Mouse (Mus musculus) erythroblast, embryonic 14.5 days (primary cell): ENCODE results near the gene Retreg1. TPM values are rescaled to one million over a fixed set of nuclear protein-coding genes. Genes with fewer than 3 reads are reported as not detected.

Source experiments
- H3K27me3 ChIP-seq: 2 replicates; pipeline ENCODE4 v1.6.1; 2012; ENCODE audit warnings: inconsistent platforms; ENCODE audit not compliant: control insufficient read depth
- H3K36me3 ChIP-seq: 2 replicates; pipeline ENCODE4 v1.6.1; 2012; ENCODE audit warnings: mild to moderate bottlenecking, inconsistent platforms; ENCODE audit not compliant: control insufficient read depth
- H3K4me1 ChIP-seq: 2 replicates; pipeline ENCODE4 v1.6.1; 2012; ENCODE audit warnings: inconsistent platforms; ENCODE audit not compliant: control insufficient read depth
- H3K4me3 ChIP-seq: replicated peaks from 2 replicates; pipeline ENCODE3; 2012; ENCODE audit warnings: moderate library complexity, mild to moderate bottlenecking, inconsistent platforms
- H3K9me3 ChIP-seq: 2 replicates; pipeline ENCODE4 v1.6.1; 2012; ENCODE audit warnings: low read length, inconsistent platforms, mixed read lengths; ENCODE audit not compliant: control insufficient read depth
- GATA1 ChIP-seq: IDR thresholded peaks from 2 replicates; pipeline ENCODE4 v1.6.1; 2012; ENCODE audit warnings: low read length, inconsistent platforms, mixed read lengths
- TAL1 ChIP-seq: IDR thresholded peaks from 3 replicates; pipeline ENCODE4 v1.6.1; 2012; ENCODE audit warnings: low read length, inconsistent platforms, mixed read lengths
- polyA plus RNA-seq: library from polyadenylated mRNA; stranded (reverse); fragments of >175 nt; gene quantifications from 2 replicates; pipeline ENCODE4 v1.2.3, GENCODE M21; 2012

Gene Retreg1
- polyA plus RNA-seq, 1 experiment, result not detected

DNA sequence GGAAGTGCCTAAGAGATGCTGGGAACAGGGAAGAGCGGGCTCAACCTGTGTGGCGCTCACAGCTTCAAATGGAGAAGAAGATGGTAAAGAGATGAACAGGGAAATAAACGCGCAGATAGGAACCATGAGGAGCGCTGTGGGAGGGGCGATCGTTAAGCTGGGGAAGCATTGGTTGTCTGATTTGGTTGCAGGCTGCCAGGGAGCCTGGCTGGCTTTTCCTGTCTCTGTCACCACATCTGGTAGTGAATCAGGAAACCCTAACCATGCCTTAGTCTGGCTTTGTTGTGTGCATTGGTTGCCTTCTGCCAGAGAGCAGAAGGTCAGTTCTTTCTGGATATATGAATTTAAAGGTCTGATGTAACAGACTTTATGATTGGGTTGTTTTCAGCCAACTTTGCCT lies 28.5 kb downstream of the Retreg1 start:
- Histone ChIP-seq H3K4me1 (no peaks in the 10 kb centered on the region), H3K4me3 (no peak overlapping the region), H3K9me3 (no peaks in the 10 kb centered on the region), H3K27me3 (no peaks in the 10 kb centered on the region), H3K36me3 (no peaks in the 10 kb centered on the region)
- no peak for TF ChIP-seq TAL1
- TF ChIP-seq GATA1, result no peak

DNA sequence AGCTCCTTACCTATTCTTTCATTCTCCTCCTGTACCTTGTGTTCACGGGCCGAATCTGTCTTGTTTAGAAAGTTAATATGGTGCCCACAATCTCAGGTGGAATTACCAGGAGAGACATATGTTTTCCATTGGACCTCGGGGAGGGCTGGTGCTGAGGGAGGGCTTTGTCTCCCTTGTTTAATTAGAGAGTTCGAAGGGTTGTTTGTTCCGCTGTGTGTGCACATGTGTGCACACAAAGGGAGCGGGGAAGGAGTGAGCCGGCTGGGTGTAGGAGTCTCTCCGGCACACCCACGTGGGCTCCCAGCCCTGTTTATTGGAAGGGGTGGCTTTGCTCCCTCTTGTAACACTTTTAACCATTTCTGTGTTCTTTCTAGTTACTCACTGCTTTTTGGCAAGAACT lies 29.1 kb downstream of the Retreg1 start:
- Histone ChIP-seq H3K27me3 (no peaks in the 10 kb centered on the region), H3K4me3 (no peak overlapping the region), H3K36me3 (no peaks in the 10 kb centered on the region), H3K9me3 (no peaks in the 10 kb centered on the region), H3K4me1 (no peaks in the 10 kb centered on the region)
- TF ChIP-seq GATA1 (no peak), TAL1 (no peak)

DNA sequence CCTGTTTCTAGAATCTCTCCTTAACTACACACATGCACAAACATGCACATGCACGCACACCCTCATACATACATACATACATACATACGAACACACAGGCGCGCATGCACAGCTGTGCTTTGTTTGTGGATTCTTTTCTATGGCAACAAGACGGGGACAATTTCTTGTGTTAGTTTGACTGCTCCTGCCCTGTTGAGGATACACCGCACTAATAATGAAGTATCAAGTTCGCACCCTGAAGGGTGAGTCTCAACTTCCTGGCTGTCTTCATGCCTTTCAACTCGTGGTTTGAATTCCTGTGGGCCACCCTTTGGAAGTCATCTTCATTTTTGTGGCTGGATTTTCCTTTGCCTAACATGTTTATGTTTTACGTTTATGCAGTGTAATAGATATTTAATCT lies 29.7 kb downstream of the Retreg1 start:
- TF ChIP-seq GATA1 (no peak), TAL1 (no peak)
- Histone ChIP-seq H3K4me1 (no peaks in the 10 kb centered on the region), H3K27me3 (no peaks in the 10 kb centered on the region), H3K4me3 (no peak overlapping the region), H3K36me3 (no peaks in the 10 kb centered on the region), H3K9me3 (no peaks in the 10 kb centered on the region)

DNA sequence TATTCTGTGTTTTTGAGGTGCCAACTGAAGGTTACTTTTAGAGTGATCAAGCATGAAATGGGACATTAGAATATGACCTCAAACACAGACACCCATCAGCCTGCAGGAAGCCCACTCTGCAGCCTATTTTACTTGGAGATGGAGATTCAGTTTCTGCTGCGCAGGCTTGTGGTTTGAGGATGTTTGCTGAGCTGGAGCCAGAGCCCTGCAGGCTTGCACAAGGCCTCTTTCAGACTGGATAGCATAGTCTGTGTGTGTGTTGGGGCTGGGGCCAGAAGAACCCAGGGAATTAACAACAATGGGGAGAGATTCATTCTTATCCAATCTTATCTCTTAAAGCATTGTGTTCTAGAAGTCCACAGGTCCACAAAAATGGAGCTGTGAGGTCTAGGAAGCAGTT lies 30.6 kb downstream of the Retreg1 start:
- Histone ChIP-seq H3K4me1 (no peaks in the 10 kb centered on the region), H3K36me3 (no peaks in the 10 kb centered on the region), H3K27me3 (no peaks in the 10 kb centered on the region), H3K9me3 (no peaks in the 10 kb centered on the region), H3K4me3 (no peak overlapping the region)
- TF ChIP-seq TAL1 (no peak), GATA1 (no peak)

DNA sequence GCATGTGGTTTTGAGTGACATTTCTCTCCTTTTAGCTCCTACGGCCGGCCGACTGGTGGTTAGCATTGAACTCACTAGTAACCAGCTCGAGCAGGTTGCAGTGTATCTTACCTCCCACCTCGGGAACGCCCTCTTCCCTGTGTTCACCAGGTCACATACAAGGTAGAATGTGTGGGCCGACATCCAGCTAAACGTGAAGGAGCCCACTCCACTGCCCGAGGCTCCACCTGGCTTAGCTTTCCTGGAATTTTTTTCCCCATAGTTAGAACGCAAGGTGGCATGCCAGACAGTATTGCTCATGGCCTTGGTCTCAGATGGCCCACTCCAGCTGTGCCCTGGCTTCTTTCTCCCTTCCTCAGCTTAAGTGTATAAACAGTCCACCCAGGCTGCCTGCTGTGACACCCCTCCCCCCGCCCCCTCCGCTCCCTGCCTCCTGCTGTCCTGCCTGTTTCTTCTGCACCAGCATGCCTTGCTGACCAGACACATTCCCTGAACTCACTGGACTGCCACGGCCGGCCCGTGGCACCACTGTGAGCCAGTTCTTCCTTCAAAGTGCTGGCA lies 33.7 kb downstream of the Retreg1 start:
- Histone ChIP-seq H3K27me3 (no peaks in the 10 kb centered on the region), H3K4me1 (no peaks in the 10 kb centered on the region), H3K36me3 (no peaks in the 10 kb centered on the region), H3K9me3 (no peaks in the 10 kb centered on the region), H3K4me3 (no peak overlapping the region)
- TF ChIP-seq TAL1 (no peak), GATA1 (no peak)

DNA sequence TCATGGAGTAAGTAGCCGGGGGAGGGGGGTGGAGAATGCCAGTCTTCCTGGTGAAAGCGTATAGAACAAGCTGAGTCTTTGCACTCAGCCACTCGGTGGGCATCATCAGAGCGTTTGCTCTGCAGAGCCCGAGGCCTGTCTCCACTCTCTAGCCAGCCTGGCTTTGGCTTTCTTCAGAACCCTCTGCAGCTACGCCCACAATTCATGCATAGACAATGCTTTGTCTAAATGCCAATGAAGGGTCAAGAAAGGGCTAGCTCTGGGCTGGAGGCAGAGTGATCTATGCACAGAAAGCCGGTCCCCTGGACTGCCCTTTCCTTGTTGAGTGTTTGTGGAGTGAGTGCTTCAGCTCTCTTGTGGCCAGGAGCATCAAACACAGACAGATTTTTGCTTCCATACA lies 34.8 kb downstream of the Retreg1 start:
- H3K27me3 ChIP-seq, result no peaks in the 10 kb centered on the region
- TF ChIP-seq GATA1 (no peak), TAL1 (no peak)
- H3K36me3 ChIP-seq, result no peaks in the 10 kb centered on the region
- no peak overlapping the region for H3K4me3 ChIP-seq
- no peaks in the 10 kb centered on the region for H3K4me1 ChIP-seq
- H3K9me3 ChIP-seq, result no peaks in the 10 kb centered on the region

DNA sequence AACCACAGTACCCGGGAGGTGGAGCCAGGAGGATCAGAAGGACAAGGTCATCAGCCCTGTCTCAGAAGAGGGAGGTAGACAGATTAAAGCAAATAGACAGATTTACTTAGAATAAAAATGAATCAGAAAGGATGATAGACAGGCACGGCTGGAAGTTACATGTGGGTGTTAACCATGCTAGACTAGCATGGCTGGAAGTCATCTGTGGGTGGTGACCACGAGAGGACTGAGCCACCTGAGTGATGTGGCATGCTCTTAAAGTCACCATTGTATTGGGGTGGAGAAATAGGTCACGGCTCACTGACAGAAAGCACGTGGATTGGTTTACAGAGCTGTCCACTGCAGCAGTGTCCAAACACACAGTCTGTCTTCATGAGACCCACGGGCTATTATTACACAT lies 36.2 kb downstream of the Retreg1 start:
- no peaks in the 10 kb centered on the region for H3K27me3 ChIP-seq
- no peak overlapping the region for H3K4me3 ChIP-seq
- no peaks in the 10 kb centered on the region for H3K9me3 ChIP-seq
- H3K36me3 ChIP-seq, result no peaks in the 10 kb centered on the region
- TF ChIP-seq GATA1 (no peak), TAL1 (no peak)
- H3K4me1 ChIP-seq, result no peaks in the 10 kb centered on the region

DNA sequence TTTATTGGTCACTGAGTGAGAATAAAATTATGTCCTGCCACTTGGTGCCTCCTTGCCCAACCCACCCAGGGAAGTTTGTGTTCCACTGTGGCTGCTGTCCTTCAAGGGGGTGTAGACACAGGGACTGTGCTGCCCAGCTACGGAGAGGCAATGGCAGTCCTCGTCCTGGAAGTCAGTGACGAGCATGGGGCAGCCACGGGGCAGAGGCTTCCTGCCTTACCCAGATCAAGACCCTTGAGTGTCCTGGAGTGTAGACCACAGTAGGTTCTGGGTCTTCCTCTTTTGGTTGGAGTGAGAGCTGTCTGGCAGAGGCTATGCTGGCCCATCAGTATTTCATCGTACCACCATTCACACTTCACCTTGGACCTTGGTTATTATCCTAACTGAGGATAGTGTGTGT lies 37.2 kb downstream of the Retreg1 start:
- no peak for TF ChIP-seq GATA1
- TF ChIP-seq TAL1, result no peak
- no peak overlapping the region for H3K4me3 ChIP-seq
- no peaks in the 10 kb centered on the region for H3K4me1 ChIP-seq
- H3K9me3 ChIP-seq, result no peaks in the 10 kb centered on the region
- H3K36me3 ChIP-seq, result no peaks in the 10 kb centered on the region
- H3K27me3 ChIP-seq, result no peaks in the 10 kb centered on the region

DNA sequence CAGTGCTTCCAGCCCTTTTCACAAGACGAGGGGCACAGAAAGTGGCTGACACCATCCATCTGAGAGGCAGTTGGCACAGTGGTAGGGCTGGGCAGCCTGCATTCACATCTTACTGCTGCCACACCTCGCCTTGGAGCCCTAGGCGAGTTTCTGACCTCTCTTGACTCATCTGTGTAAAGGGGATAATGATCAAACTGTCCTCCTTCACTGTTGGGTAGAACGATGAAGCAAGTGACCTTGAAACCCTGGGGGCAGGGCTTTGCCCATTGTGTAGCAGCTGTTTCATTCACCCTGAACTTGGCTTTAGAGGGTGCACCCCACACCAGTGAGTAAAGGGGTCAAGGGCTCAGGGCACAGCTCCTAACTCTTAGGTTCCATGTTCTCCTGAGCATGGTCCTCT lies 39.0 kb downstream of the Retreg1 start:
- Histone ChIP-seq H3K9me3 (no peaks in the 10 kb centered on the region), H3K4me1 (no peaks in the 10 kb centered on the region), H3K4me3 (no peak overlapping the region), H3K36me3 (no peaks in the 10 kb centered on the region), H3K27me3 (no peaks in the 10 kb centered on the region)
- TF ChIP-seq TAL1 (no peak), GATA1 (no peak)

DNA sequence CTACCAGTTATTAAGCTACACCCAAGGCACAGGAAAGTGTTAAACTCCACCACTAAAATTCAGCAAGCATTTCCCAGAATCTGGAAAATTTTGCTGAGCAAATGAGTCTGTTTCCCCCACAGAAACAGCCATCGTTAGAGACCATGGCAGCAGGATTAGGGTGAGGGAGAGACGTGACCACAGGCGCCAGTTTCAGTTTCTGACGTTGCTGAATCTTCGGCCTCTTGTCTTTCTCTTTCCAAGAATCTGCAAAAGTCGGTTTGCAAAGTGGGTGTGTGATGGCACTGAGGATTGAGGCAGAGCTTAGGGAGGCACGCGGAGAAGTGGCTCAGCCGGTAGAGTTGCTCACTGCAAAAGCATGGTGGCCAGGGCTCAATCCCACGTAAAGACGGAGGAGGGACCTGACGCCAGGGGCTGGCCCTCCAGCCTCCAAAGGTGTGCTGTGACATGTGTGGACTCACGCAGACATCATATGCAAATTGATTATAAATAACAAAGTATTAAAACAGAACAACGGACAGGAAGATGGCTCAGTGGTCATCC lies 41.5 kb downstream of the Retreg1 start:
- H3K27me3 ChIP-seq, result no peaks in the 10 kb centered on the region
- H3K36me3 ChIP-seq, result no peaks in the 10 kb centered on the region
- no peak overlapping the region for H3K4me3 ChIP-seq
- no peaks in the 10 kb centered on the region; the same call in 1 of the 2 replicates for H3K9me3 ChIP-seq
- H3K4me1 ChIP-seq, result no peaks in the 10 kb centered on the region
- TF ChIP-seq TAL1 (no peak), GATA1 (no peak)
